Mouse (Mus musculus) hindbrain, embryonic 12.5 days (tissue): ENCODE data around the gene Stim1. TPM values are rescaled to one million over a fixed set of nuclear protein-coding genes. Genes with fewer than 3 reads are reported as not detected.

ENCODE experiments used
- ATAC-seq: fragments of 200-750 bp; cut with Nextera tagmentation; 2 replicates; pipeline ENCODE4 v1.8.0; 2017; ENCODE audit warnings: moderate TSS enrichment; ENCODE audit not compliant: low FRiP score
- H3K27ac ChIP-seq: fragments of 300-500 bp; sonication (generic); 2 replicates; pipeline ENCODE4 v1.5.1; 2016; ENCODE audit warnings: mild to moderate bottlenecking
- H3K27me3 ChIP-seq: fragments of 300-500 bp; sonication (generic); 2 replicates; pipeline ENCODE4 v1.6.1; 2016; ENCODE audit warnings: mild to moderate bottlenecking
- H3K36me3 ChIP-seq: fragments of 300-500 bp; sonication (generic); 2 replicates; pipeline ENCODE4 v1.6.1; 2016; ENCODE audit warnings: mild to moderate bottlenecking
- H3K4me1 ChIP-seq: fragments of 300-500 bp; sonication (generic); 2 replicates; pipeline ENCODE4 v1.6.1; 2016
- H3K4me2 ChIP-seq: fragments of 300-500 bp; sonication (generic); replicated peaks from 2 replicates; pipeline ENCODE4 v1.6.1; 2016; ENCODE audit warnings: mild to moderate bottlenecking
- H3K4me3 ChIP-seq: fragments of 300-500 bp; sonication (generic); 2 replicates; pipeline ENCODE4 v1.5.1; 2016; ENCODE audit warnings: mild to moderate bottlenecking
- H3K9ac ChIP-seq: fragments of 300-500 bp; sonication (generic); 2 replicates; pipeline ENCODE4 v1.6.1; 2016; ENCODE audit warnings: mild to moderate bottlenecking, moderate library complexity
- H3K9me3 ChIP-seq: fragments of 300-500 bp; sonication (generic); replicated peaks from 2 replicates; pipeline ENCODE4 v1.6.1; 2016; ENCODE audit warnings: mild to moderate bottlenecking
- WGBS: fragments of 180-500 bp; shearing (Covaris S2); methylation state at CpG from one replicate; pipeline ENCODE4 v1.1.7; 2016; 5-methylcytosine and 5-hydroxymethylcytosine counted together
- polyA plus RNA-seq: library from polyadenylated mRNA; unstranded; fragments of >200 nt; fragmentation: Nextera tagmentation; extraction: Ambion mirVana; gene quantifications from 2 replicates; pipeline ENCODE4 v1.2.1, GENCODE M21; 2016

Gene Stim1
- polyA plus RNA-seq, 1 experiment from 2014 or later: 14.8 TPM

GRCm38 (mm10) chr7:102242371-102242770 lies 25.2 kb upstream of the Stim1 start:
- 87% methylated on average over 5 of the region's 5 CpGs for WGBS
- no peak overlapping the region for H3K4me2 ChIP-seq
- peaks cover 34% of the 10 kb centered on the region for H3K36me3 ChIP-seq
- no peak overlapping the region for H3K9ac ChIP-seq
- H3K27me3 ChIP-seq: no peaks in the 10 kb centered on the region
- H3K27ac ChIP-seq: no peak overlapping the region
- H3K4me1 ChIP-seq: peaks cover 13% of the 10 kb centered on the region
- no peak overlapping the region for H3K4me3 ChIP-seq
- no peak for ATAC-seq
- no peaks in the 10 kb centered on the region for H3K9me3 ChIP-seq

- peaks cover 34% of the 10 kb centered on the region for H3K36me3 ChIP-seq
- H3K27me3 ChIP-seq: no peaks in the 10 kb centered on the region
- no peak overlapping the region for H3K27ac ChIP-seq
- WGBS: 91% methylated on average over 3 of the region's 3 CpGs
- ATAC-seq: no peak
- no peak overlapping the region for H3K4me3 ChIP-seq
- no peak overlapping the region for H3K4me2 ChIP-seq
- no peak overlapping the region for H3K9ac ChIP-seq
- no peaks in the 10 kb centered on the region for H3K9me3 ChIP-seq
- H3K4me1 ChIP-seq: peaks cover 19% of the 10 kb centered on the region
Observed at GRCm38 (mm10) chr7:102242917-102243316, 24.7 kb upstream of the Stim1 start.

- no peaks in the 10 kb centered on the region for H3K27me3 ChIP-seq
- no peak overlapping the region for H3K4me2 ChIP-seq
- H3K9ac ChIP-seq: no peak overlapping the region
- H3K27ac ChIP-seq: no peak overlapping the region
- no peak for ATAC-seq
- no peaks in the 10 kb centered on the region for H3K9me3 ChIP-seq
- H3K4me1 ChIP-seq: peaks cover 28% of the 10 kb centered on the region
- peaks cover 27% of the 10 kb centered on the region for H3K36me3 ChIP-seq
- WGBS: 88% methylated on average over 2 of the region's 2 CpGs
- no peak overlapping the region for H3K4me3 ChIP-seq
Observed at GRCm38 (mm10) chr7:102243870-102244269, 23.7 kb upstream of the Stim1 start.

DNA sequence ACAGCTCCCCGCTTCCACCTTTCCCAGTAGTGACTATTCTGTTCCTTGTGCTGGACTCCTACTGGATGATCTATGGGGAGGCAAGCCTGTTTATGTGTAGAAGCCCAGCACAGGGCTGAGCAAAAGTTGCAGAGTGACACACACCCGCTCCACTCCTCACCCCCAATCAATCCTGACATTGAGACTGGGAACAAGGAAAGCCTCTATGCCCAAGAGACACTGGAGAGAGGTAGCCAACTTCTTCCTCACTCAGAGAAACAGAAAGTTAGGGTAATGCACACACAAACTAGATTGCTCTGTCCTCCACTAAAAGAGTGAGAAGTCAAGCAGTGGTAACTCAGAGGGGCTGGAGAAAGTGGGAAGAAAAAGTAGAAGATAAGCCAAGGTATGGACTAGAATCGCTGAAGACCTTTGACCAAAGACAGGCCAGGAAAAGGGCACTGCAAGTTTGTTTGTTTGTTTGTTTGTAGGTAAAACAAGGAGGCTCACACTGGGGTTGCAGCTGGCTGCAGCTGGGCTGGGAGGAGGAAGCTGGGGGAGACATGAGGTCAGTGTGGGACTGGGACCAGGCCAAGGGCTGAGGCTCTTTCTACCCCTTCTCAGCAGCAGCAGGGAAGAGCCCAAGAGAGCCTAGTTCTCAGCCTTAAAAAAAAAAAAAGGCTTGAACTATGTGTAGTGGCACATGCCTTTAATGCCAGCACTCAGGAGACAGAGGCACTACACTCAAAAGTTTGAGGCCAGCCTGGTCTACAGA lies 22.6 kb upstream of the Stim1 start:
- Histone ChIP-seq H3K36me3 (peaks cover 16% of the 10 kb centered on the region), H3K4me3 (no peak overlapping the region), H3K27ac (no peak overlapping the region), H3K4me2 (no peak overlapping the region), H3K27me3 (no peaks in the 10 kb centered on the region), H3K9ac (no peak overlapping the region), H3K9me3 (no peaks in the 10 kb centered on the region), H3K4me1 (peaks cover 34% of the 10 kb centered on the region)
- 83% methylated on average over 3 of the region's 3 CpGs for WGBS
- no peak for ATAC-seq

DNA sequence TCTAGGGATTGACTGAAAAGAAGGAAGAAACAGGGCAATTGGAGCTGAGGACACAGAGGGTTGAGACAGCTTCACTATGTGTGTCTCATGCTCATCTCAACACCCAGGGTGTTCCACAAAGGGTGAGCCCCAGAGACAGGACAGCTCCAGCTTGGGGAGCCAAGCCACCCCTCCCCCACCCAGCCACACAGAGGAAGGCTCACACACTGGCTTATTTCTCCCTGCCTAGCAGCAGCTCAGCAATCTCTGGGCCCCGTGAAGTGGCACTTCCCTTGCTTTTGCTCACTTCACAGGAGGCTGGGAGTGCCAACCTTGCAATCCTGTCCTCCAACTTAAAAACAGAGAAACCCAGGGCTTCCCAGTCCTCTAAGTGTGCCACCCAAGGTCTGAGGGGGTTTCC lies 21.8 kb upstream of the Stim1 start:
- WGBS: 0% methylated on average over 1 of the region's 1 CpGs
- ATAC-seq: no peak
- Histone ChIP-seq H3K27ac (0 out of 2 replicates have a peak overlapping the region, but pooled peaks have one; percentile 17), H3K9me3 (no peaks in the 10 kb centered on the region), H3K27me3 (no peaks in the 10 kb centered on the region), H3K36me3 (peaks cover 10% of the 10 kb centered on the region; the same call in 1 of the 2 replicates), H3K4me3 (no peak overlapping the region), H3K4me2 (no peak overlapping the region), H3K9ac (no peak overlapping the region), H3K4me1 (peaks cover 34% of the 10 kb centered on the region)

DNA sequence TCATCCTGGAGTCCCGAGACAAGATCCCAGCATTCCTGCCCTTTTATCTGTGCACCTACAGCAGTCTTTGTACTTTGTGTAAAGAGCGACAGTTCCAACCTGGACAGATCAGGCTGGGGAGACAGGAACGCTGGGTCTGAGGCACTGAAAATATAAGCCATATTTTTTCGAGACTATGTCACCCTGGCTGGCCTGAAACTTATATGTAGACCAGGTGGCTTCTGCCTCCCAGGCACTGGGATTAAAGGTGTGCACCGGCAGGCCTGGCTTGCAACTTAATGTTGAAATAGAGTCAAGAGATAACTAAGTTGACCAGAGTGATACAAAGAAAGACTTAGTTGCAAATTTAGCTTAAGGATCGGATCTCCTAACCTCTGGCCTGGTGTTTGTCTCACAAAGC lies 21.3 kb upstream of the Stim1 start:
- Histone ChIP-seq H3K9ac (no peak overlapping the region), H3K27me3 (no peaks in the 10 kb centered on the region), H3K9me3 (no peaks in the 10 kb centered on the region), H3K4me1 (peaks cover 34% of the 10 kb centered on the region), H3K36me3 (peaks cover 5% of the 10 kb centered on the region; the same call in 1 of the 2 replicates), H3K4me3 (no peak overlapping the region), H3K27ac (0 out of 2 replicates have a peak overlapping the region, but pooled peaks have one; percentile 17), H3K4me2 (no peak overlapping the region)
- WGBS: 73% methylated on average over 6 of the region's 6 CpGs
- ATAC-seq: no peak

DNA sequence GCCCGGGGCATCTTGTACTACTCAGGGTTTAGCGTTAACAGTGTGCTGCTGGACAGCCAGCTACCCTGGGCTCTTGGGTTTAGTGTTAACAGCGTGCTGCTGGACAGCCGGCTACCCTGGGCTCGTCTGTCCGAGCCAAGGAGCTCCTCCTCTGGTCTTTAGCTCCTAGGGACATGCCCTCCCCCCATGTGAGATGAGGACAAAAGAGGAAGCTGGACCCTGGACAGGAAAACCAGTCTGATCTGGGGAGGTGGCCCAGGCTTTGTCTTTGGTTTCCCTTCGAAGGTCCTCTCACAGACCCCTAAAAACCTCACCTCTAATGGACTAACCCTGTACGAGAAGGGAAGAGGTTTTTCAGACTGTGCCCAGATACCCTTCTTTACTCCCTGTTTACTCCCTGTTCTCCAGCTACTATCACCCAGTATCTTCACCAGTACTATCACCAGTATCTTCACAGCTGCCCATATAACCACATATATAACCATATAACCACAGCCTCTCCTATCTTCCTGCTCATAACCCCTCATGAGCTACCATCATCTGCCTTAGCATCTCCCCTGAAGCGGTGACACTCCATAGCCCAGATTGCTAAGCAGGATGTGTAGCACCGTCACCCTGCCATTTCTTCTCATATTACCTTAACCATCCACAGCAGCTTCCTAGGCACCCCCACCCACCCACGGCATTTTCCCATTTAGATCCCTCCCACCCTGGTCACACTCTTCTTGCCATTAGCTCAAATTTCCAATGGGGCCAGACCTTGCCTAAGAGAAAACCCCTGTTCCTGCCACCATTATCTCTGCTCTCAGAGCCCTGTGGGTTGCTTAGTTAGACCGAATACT lies 20.4 kb upstream of the Stim1 start:
- peaks cover 4% of the 10 kb centered on the region; the same call in 1 of the 2 replicates for H3K36me3 ChIP-seq
- H3K4me1 ChIP-seq: peaks cover 34% of the 10 kb centered on the region
- WGBS: 61% methylated on average over 12 of the region's 12 CpGs
- peak overlapping the region; percentile 72; the same call in 1 of the 2 replicates for H3K4me2 ChIP-seq
- no peaks in the 10 kb centered on the region for H3K9me3 ChIP-seq
- 0 out of 2 replicates have a peak overlapping the region, but pooled peaks have one; percentile 23 for H3K9ac ChIP-seq
- no peaks in the 10 kb centered on the region for H3K27me3 ChIP-seq
- no peak for ATAC-seq
- H3K4me3 ChIP-seq: no peak overlapping the region
- no peak overlapping the region for H3K27ac ChIP-seq

DNA sequence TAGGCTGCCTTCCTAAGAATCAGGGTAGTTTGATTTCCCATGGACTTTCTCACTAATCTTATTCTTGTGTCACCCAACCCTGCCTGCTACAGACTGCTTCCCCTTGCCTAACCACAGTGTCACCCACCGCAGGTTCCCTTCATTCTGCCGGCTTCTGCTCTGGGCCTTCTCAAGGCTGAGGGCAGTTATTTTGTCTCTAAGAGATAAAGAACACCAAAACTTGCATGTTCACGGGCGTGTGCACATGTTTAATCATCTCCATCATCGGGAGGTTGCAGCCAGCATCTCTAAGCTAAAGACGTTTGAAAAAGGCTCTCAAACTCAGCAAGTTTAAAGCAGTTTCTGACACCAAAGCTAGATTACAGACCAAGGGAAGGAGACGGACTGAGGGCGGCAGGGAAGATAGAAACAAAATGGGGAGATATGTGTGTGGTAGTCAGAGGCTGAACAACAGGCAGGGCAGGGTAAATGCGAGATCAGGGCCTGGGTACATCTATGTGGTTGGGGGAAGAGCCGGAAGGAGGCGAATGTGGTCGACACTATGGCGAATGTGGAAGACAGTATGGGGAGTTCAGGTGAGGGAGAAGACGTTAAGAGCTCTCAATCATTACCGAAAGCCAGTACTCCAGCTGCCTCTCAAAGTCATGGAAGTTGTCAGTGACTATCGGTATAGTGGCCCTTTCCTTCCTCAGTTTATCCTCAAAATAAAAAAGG lies 18.8 kb upstream of the Stim1 start:
- 30% methylated on average over 16 of the region's 16 CpGs for WGBS
- peaks cover 34% of the 10 kb centered on the region for H3K4me1 ChIP-seq
- no peak for ATAC-seq

GRCm38 (mm10) chr7:102249531-102249895 lies 18.1 kb upstream of the Stim1 start:
- H3K9ac ChIP-seq: peak overlapping the region; percentile 83
- no peaks in the 10 kb centered on the region for H3K36me3 ChIP-seq
- ATAC-seq: peak; percentile 57
- under 1% methylated on average over 23 of the region's 23 CpGs for WGBS
- H3K9me3 ChIP-seq: no peaks in the 10 kb centered on the region
- peak overlapping the region; percentile 72 for H3K4me2 ChIP-seq
- H3K4me1 ChIP-seq: peaks cover 34% of the 10 kb centered on the region
- peak overlapping the region; percentile 63 for H3K4me3 ChIP-seq
- H3K27ac ChIP-seq: peak overlapping the region; percentile 88
- no peaks in the 10 kb centered on the region for H3K27me3 ChIP-seq

More for the DNA sequence above, 18.8 kb upstream of the Stim1 start:
- Histone ChIP-seq H3K36me3 (no peaks in the 10 kb centered on the region), H3K4me3 (peak overlapping the region; percentile 63), H3K4me2 (peak overlapping the region; percentile 72), H3K27ac (0 out of 2 replicates have a peak overlapping the region, but pooled peaks have one; percentile 88), H3K27me3 (no peaks in the 10 kb centered on the region), H3K9me3 (no peaks in the 10 kb centered on the region), H3K9ac (peak overlapping the region; percentile 83)

DNA sequence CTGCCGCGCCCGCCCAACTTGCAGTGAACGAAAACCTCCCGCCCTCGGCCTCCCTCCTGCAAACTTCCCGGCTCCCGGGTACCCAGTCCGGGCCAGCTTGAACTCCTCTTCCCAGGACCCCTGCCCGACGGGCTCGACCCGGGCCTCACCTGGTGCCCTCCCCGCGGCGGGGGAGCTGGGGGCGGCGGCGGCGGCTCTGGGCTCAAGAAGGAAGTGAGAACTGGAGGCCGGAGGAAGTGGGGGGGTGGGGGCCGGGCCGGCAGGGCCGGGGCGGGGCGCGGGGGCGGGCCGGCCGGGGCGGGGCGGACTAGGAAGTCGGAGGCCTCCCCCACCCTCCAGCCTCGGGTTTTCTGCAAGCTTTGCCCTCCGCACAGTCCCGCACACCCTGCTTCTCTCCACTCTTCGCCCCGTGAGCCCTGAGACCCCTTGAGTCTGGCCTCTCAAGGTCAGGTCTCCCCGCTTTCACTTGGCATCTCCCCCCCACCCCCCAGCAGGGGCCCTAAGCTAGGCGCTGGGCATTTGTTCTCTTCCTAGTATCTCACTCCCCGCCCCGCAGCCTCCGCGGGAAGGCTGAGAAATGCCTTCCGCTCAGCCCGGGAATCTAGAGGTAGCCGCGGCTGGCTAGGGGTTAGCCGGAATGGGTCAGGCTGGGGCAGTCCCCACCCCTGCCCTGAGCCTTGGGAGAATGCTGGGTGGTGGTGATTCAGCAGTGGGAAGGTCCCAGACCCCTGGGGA lies 17.5 kb upstream of the Stim1 start:
- WGBS: under 1% methylated on average over 29 of the region's 49 CpGs
- peak overlapping the region; percentile 63 for H3K4me3 ChIP-seq
- no peaks in the 10 kb centered on the region for H3K27me3 ChIP-seq
- peaks cover 34% of the 10 kb centered on the region for H3K4me1 ChIP-seq
- H3K27ac ChIP-seq: peak overlapping the region; percentile 88
- H3K36me3 ChIP-seq: no peaks in the 10 kb centered on the region
- no peaks in the 10 kb centered on the region for H3K9me3 ChIP-seq
- peak overlapping the region; percentile 72 for H3K4me2 ChIP-seq
- peak; percentile 80 for ATAC-seq
- H3K9ac ChIP-seq: peak overlapping the region; percentile 83

DNA sequence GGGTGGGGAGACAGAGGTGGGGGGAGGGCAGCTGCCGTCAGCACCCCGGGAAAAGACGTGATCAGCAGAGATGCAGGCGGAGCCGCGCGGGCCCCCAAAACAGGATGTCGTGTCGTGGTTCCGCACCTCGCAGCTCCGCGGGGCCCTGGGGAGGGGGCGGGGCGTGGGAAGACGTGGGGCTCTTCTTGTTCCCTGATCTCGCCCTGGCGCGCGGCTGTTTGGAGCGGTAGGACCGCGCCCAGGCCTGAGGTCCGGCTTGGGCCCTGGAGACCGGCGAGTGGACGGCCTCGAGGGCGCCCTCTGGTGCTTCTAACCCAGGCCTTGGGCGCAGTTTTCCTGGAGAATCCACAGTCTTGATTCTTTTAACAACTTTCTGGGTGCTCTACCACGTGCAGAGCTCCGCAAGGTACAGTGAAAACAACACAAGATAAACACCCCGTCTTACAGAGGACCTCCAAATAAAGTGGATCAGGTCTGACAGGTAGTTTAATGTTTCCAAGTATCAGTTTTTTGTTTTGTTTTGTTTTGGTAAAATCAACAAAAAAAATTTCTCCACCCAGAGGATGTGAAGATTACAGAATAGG lies 16.9 kb upstream of the Stim1 start:
- under 1% methylated on average over 26 of the region's 33 CpGs for WGBS
- peak overlapping the region; percentile 83 for H3K9ac ChIP-seq

More for the DNA sequence above, 16.9 kb upstream of the Stim1 start:
- Histone ChIP-seq H3K27ac (peak overlapping the region; percentile 88), H3K27me3 (no peaks in the 10 kb centered on the region), H3K4me2 (peak overlapping the region; percentile 72), H3K9me3 (no peaks in the 10 kb centered on the region), H3K36me3 (no peaks in the 10 kb centered on the region), H3K4me1 (peaks cover 34% of the 10 kb centered on the region), H3K4me3 (peak overlapping the region; percentile 63)
- peak; percentile 82 for ATAC-seq
